Mouse (Mus musculus): Measurements from ENCODE around the gene Piezo1.

Gene Piezo1

GRCm38 (mm10) chr8:122457171-122457570 lies 94.0 kb downstream of the Piezo1 start:
- DNase-seq (ENCODE audit: low read depth), result no peak

DNA sequence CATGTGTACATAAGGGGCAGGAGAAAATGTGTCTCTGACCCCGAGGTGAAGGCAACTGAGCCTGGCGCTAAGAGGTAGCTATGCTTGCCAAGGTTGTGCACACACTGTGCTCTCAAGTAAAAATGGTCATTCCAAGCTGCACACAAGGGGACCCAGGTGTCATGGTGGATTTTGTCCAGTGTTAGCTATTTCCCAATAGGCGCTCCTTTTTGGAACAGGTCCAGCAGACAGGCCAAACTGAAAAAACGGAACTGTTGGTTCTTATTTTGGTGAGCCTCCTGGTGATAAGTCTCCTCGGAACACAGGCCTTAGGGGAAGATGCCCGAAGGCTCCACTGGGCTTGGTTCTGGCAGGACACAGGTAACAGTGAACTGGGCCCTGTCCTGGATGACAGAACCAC lies 96.7 kb downstream of the Piezo1 start:
- DNase-seq (ENCODE audit: low read depth), result no peak

- DNase-seq (ENCODE audit: low read depth), result no peak
These were observed 99.0 kb downstream of the Piezo1 start for GRCm38 (mm10) chr8:122452154-122452553.

- DNase-seq (ENCODE audit: low read depth), result no peak
These were observed 99.9 kb downstream of the Piezo1 start for GRCm38 (mm10) chr8:122451161-122451703.

- no peak for DNase-seq (ENCODE audit: low read depth)
These were observed 105.9 kb downstream of the Piezo1 start for GRCm38 (mm10) chr8:122445203-122445602.

- peak; percentile 85 for DNase-seq (ENCODE audit: low read depth)
These were observed 106.9 kb downstream of the Piezo1 start for GRCm38 (mm10) chr8:122444058-122444748.

GRCm38 (mm10) chr8:122443262-122444006 lies 107.7 kb downstream of the Piezo1 start, which contains the start of gene Mvd:
Gene Mvd (minus strand): TSS chr8:122443422.
- DNase-seq (ENCODE audit: low read depth), result peak; percentile 99

GRCm38 (mm10) chr8:122442781-122443180 lies 108.3 kb downstream of the Piezo1 start:
- no peak for DNase-seq (ENCODE audit: low read depth)

DNA sequence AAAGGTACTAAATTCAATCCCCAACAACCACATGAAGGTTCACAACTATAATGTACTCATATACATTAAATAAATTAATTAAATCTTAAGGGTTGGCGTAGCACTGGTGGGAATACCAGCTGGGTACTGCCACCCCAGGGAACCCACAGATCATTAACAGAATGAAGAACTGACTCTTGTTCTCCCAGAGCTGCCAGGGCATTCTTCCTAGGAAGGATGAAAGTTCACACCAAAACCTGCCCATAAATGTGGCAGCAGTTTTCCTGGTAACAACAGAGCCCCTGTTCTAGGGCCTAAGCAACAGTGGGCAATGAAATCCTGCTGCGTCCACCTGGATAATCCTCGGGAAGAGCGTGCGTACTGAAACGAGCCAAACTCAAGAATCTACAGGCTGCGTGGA lies 108.8 kb downstream of the Piezo1 start:
- DNase-seq (ENCODE audit: low read depth), result no peak

DNA sequence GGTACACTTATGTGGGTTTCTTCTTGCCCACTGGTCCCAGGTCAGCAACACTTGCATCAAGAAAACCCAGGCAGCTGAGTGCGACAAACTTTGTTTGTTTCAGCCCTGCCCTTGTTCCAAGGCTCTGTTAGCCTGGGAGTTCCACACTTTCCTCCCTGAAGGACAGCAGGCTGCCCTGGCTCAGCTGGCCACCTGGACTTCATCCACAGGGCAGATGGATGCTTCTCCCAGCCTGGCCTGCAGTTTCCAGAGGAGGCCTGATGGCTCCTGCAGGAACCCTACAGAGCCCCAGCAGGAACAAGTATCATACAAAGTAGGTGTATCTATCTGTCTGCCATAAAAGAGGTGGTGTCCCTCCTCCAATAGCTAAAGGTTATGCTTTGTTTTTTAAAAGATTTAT lies 109.8 kb downstream of the Piezo1 start:
- DNase-seq (ENCODE audit: low read depth), result no peak

- DNase-seq (ENCODE audit: low read depth), result no peak
These were observed 111.8 kb downstream of the Piezo1 start for GRCm38 (mm10) chr8:122439336-122439735.

GRCm38 (mm10) chr8:122437708-122438331 lies 113.3 kb downstream of the Piezo1 start:
- DNase-seq (ENCODE audit: low read depth), result peak; percentile 65

DNA sequence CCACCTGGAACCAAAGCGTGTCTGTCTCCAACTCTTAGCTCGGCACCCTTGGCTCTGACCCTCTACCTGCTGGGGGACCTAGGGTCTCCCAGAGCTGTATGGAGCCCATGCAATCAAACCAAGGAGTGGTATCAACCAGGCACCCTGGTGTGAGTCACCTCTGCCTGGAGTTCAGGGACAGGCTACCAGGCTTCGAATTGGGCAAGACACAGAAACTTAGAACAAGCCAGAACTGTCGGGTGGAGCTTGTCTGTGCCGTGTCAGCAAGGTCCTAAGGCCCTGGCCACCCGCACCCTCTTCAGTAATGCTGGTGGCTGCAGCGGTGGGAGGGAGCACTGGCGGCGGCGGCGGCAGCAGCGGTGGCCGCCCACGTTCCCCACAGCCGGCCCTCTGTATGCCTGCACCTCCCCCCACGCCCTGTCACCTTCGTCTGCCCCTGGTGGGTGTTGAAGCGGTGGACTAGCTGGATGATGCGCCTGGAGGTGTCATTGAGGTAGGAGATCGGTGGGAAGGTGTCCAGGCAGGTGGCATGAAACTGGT lies 114.5 kb downstream of the Piezo1 start:
- DNase-seq (ENCODE audit: low read depth), result no peak

- DNase-seq (ENCODE audit: low read depth), result no peak
These were observed 115.0 kb downstream of the Piezo1 start for GRCm38 (mm10) chr8:122436146-122436545.

DNA sequence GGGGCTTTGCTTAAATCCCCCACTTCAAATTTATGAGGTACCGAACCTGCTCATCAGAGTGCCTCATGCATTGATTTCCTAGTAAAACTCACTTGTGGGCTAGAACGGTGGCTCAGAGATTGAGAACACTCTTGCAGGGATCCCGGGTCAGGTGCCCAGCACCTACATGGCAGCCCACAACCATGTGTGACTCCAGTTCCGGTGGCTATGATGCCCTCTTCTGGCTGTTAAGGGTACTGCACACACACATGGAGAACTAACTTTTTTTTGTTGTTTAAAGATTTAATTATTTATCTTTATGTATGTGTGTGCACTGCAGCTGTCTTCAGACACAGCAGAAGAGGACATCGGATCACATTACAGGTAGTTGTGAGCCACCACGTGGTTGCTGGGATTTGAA lies 115.8 kb downstream of the Piezo1 start:
- DNase-seq (ENCODE audit: low read depth), result peak; percentile 61

- no peak for DNase-seq (ENCODE audit: low read depth)
These were observed 117.7 kb downstream of the Piezo1 start for GRCm38 (mm10) chr8:122433269-122433905.

- DNase-seq (ENCODE audit: low read depth), result peak; percentile 87
These were observed 118.5 kb downstream of the Piezo1 start, which contains the start of gene Cyba for GRCm38 (mm10) chr8:122432443-122433268. Gene Cyba (minus strand): TSS chr8:122432930.
